Mouse (Mus musculus) CH12.LX (cell line): ENCODE results near the gene Hmcn1. TPM values are rescaled to one million over a fixed set of nuclear protein-coding genes. Genes with fewer than 3 reads are reported as not detected.

Experiments
- DNase-seq: peaks from one replicate; pipeline ENCODE4 v3.0.0-alpha.2; 2013; ENCODE audit errors: extremely low read depth
- H3K27ac ChIP-seq: 2 replicates; pipeline ENCODE4 v1.5.1; 2012; ENCODE audit warnings: low read depth, mild to moderate bottlenecking, control low read depth, moderate library complexity; ENCODE audit not compliant: insufficient read depth
- H3K27me3 ChIP-seq: replicated peaks from 2 replicates; pipeline ENCODE3; 2012; ENCODE audit warnings: inconsistent platforms
- H3K36me3 ChIP-seq, 2 experiments: replicated peaks in 1 of 2; 2 replicates each; pipeline versions ENCODE3 to v1.6.1; 2012; ENCODE audit warnings: inconsistent platforms in 1 of 2, low read length in 1 of 2, mild to moderate bottlenecking in 1 of 2, mixed read lengths in 1 of 2, moderate library complexity in 1 of 2; ENCODE audit not compliant: control insufficient read depth in 1 of 2, insufficient read depth in 1 of 2
- H3K4me1 ChIP-seq, 2 experiments: 2 replicates each; pipeline ENCODE4 v1.6.1; 2012; ENCODE audit warnings: inconsistent platforms in 1 of 2, moderate library complexity in 1 of 2; ENCODE audit not compliant: insufficient read depth in 2 of 2, control insufficient read depth in 1 of 2
- H3K4me2 ChIP-seq: 2 replicates; pipeline ENCODE4 v1.6.1; 2012; ENCODE audit warnings: low read depth, mild to moderate bottlenecking, control low read depth; ENCODE audit not compliant: poor library complexity, insufficient read depth, severe bottlenecking
- H3K4me3 ChIP-seq, 3 experiments: fragments of 150-350 bp in 1 of 3; sonication (generic) in 1 of 3; replicated peaks in 1 of 3; 2 replicates each; pipeline versions ENCODE3 to v1.5.1; 2011 to 2012; ENCODE audit warnings: low read depth in 2 of 3, low read length in 2 of 3, mild to moderate bottlenecking in 2 of 3, moderate library complexity in 2 of 3, control low read depth in 1 of 3, improper control_type of control experiment in 1 of 3, inconsistent platforms in 1 of 3, mixed read lengths in 1 of 3; ENCODE audit not compliant: poor library complexity in 1 of 3
- H3K79me2 ChIP-seq: replicated peaks from 2 replicates; pipeline ENCODE4 v1.6.1; 2012; ENCODE audit warnings: mild to moderate bottlenecking, moderate library complexity; ENCODE audit not compliant: control insufficient read depth, poor library complexity, insufficient read depth, severe bottlenecking; ENCODE audit errors: extremely low read depth
- H3K9ac ChIP-seq: 2 replicates; pipeline ENCODE4 v1.6.1; 2012; ENCODE audit warnings: low read depth, mild to moderate bottlenecking, control low read depth, moderate library complexity; ENCODE audit not compliant: insufficient read depth
- H3K9me3 ChIP-seq: replicated peaks from 2 replicates; pipeline ENCODE3; 2012; ENCODE audit warnings: low read length, inconsistent platforms, mixed read lengths
- BHLHE40 ChIP-seq: IDR thresholded peaks from 2 replicates; pipeline ENCODE4 v1.6.1; 2011; ENCODE audit warnings: mild to moderate bottlenecking, low read depth, low read length, improper control_type of control experiment
- CHD1 ChIP-seq: IDR thresholded peaks from 2 replicates; pipeline ENCODE4 v1.6.1; 2012; ENCODE audit warnings: low read depth, low read length, improper control_type of control experiment, inconsistent platforms
- HCFC1 ChIP-seq: IDR thresholded peaks from 2 replicates; pipeline ENCODE4 v1.6.1; 2012; ENCODE audit warnings: low read depth, mild to moderate bottlenecking, inconsistent platforms, low read length, improper control_type of control experiment
- IRF4 ChIP-seq: IDR thresholded peaks from 2 replicates; pipeline ENCODE4 v1.6.1; 2014; ENCODE audit warnings: low read depth, mild to moderate bottlenecking, inconsistent platforms, low read length, improper control_type of control experiment
- JUN ChIP-seq: IDR thresholded peaks from 2 replicates; pipeline ENCODE4 v1.6.1; 2011; ENCODE audit warnings: low read depth, mild to moderate bottlenecking, low read length, improper control_type of control experiment, moderate library complexity; ENCODE audit not compliant: insufficient read depth
- KAT2A ChIP-seq: IDR thresholded peaks from 2 replicates; pipeline ENCODE4 v1.6.1; 2012; ENCODE audit warnings: low read length, improper control_type of control experiment, inconsistent platforms; ENCODE audit not compliant: insufficient replicate concordance
- MAZ ChIP-seq: IDR thresholded peaks from 2 replicates; pipeline ENCODE4 v1.6.1; 2012; ENCODE audit warnings: low read depth, mild to moderate bottlenecking, inconsistent platforms, low read length, improper control_type of control experiment, moderate library complexity
- MYC ChIP-seq: IDR thresholded peaks from 2 replicates; pipeline ENCODE4 v1.6.1; 2011; ENCODE audit warnings: low read depth, mild to moderate bottlenecking, improper control_type of control experiment, low read length
- PAX5 ChIP-seq: IDR thresholded peaks from 2 replicates; pipeline ENCODE4 v1.6.1; 2012; ENCODE audit warnings: low read length, inconsistent platforms, mixed read lengths
- POLR2AphosphoS2 ChIP-seq: IDR thresholded peaks from 2 replicates; pipeline ENCODE4 v1.6.1; 2011; ENCODE audit warnings: low read depth, low read length, improper control_type of control experiment
- RAD21 ChIP-seq: IDR thresholded peaks from 2 replicates; pipeline ENCODE4 v1.6.1; 2011; ENCODE audit warnings: low read depth, mild to moderate bottlenecking, low read length, improper control_type of control experiment, moderate library complexity
- TBP ChIP-seq: conservative IDR thresholded peaks from 2 replicates; pipeline ENCODE4 v1.6.1; 2011; ENCODE audit warnings: low read depth, low read length, improper control_type of control experiment
- UBTF ChIP-seq: IDR thresholded peaks from 2 replicates; pipeline ENCODE4 v1.6.1; 2012; ENCODE audit warnings: low read depth, mild to moderate bottlenecking, inconsistent platforms, low read length, improper control_type of control experiment, moderate library complexity
- USF2 ChIP-seq: conservative IDR thresholded peaks from 2 replicates; pipeline ENCODE4 v1.6.1; 2011; ENCODE audit warnings: low read depth, low read length, improper control_type of control experiment
- ZC3H11A ChIP-seq: IDR thresholded peaks from 2 replicates; pipeline ENCODE4 v1.6.1; 2012; ENCODE audit warnings: low read depth, mild to moderate bottlenecking, inconsistent platforms, low read length, improper control_type of control experiment
- ZNF384 ChIP-seq: IDR thresholded peaks from 2 replicates; pipeline ENCODE4 v1.6.1; 2012; ENCODE audit warnings: low read depth, low read length, improper control_type of control experiment, inconsistent platforms
- dilution Hi-C: fragments of 300-500 bp; cut with MboI; formaldehyde crosslinking; loops from 2 replicates; pipeline ENCODE4 v1.14.3; 2020; ENCODE audit warnings: low sequenced_read_pairs; ENCODE audit not compliant: extremely low pct_unique_long_range_greater_than_20kb, extremely low pct_ligation_motif_present
- in situ Hi-C: fragments of 300-500 bp; cut with MboI; formaldehyde crosslinking; loops from 3 replicates; pipeline ENCODE4 v1.14.3; 2019; ENCODE audit warnings: low sequenced_read_pairs, low pct_ligation_motif_present, low pct_unique_long_range_greater_than_20kb, mixed read lengths
- polyA plus RNA-seq: library from polyadenylated mRNA; unstranded; fragments of >175 nt; gene quantifications from 2 replicates; pipeline ENCODE4 v1.2.1, GENCODE M21; 2012; ENCODE audit warnings: low read depth; ENCODE audit not compliant: insufficient read length
- total RNA-seq, 2 experiments: library from RNA; depleted of rRNA; stranded (reverse); fragments of 300-350 nt in 1 of 2; fragments of >200 nt in 1 of 2; gene quantifications; 2 replicates each; pipeline ENCODE4 v1.2.3; 2012 to 2014

Hmcn1 gene
- total and polyA plus RNA-seq, 3 experiments = under 0.01 to 0.04 (median 0.01) TPM

DNA sequence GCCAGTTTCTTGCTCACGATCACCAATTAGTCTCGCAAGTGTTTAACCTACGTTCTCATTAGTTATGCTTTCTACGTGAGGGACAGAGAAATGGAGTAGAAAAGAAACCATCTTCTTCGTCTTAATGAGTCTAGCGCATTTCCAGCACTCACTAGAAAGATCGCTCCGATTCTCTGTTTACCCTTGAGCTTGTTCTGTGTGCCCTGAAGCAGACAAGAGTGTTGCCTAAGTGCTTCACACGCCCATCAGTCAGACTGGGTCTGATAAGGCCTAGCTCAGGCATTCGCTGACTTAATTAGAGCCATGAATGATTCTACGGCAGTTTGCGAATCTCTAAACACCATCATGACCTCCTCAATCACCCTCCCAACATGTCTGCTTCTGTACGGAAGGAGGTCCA lies 7.5 kb upstream of the Hmcn1 start:
- H3K4me3 ChIP-seq = no peak overlapping the region
- H3K4me2 ChIP-seq = no peak overlapping the region

GRCm38 (mm10) chr1:150994612-150995011 lies 1.4 kb upstream of the Hmcn1 start:
- no peak overlapping the region for H3K4me3 ChIP-seq
- in situ Hi-C loops (no loop called here), dilution Hi-C loops (no loop called here)
- no peak for DNase-seq
- H3K27me3 ChIP-seq = no peaks in the 10 kb centered on the region
- no peaks in the 10 kb centered on the region for H3K9me3 ChIP-seq
- no peaks in the 10 kb centered on the region for H3K79me2 ChIP-seq
- TF ChIP-seq ZC3H11A (no peak), HCFC1 (no peak), UBTF (no peak)
- no peak overlapping the region for H3K27ac ChIP-seq
- H3K9ac ChIP-seq = no peak overlapping the region
- H3K36me3 ChIP-seq = no peaks in the 10 kb centered on the region
- peaks cover 0 to 15% of the 10 kb centered on the region in 2 experiments; a peak in 2 of 4 replicates for H3K4me1 ChIP-seq
- no peak overlapping the region for H3K4me2 ChIP-seq

More for the DNA sequence above, 7.5 kb upstream of the Hmcn1 start:
- H3K9me3 ChIP-seq = no peaks in the 10 kb centered on the region
- no peaks in the 10 kb centered on the region for H3K79me2 ChIP-seq
- TF ChIP-seq KAT2A (no peak), USF2 (no peak), CHD1 (no peak), HCFC1 (no peak), MAZ (no peak), TBP (no peak), UBTF (no peak), MYC (no peak), IRF4 (no peak), ZNF384 (no peak), POLR2AphosphoS2 (no peak), BHLHE40 (no peak), RAD21 (no peak), PAX5 (no peak), JUN (no peak)
- in situ Hi-C loops (loop anchor here (25.0 kb wide), 1 partner anchor 163 kb away; no protein-coding TSS in a partner anchor), dilution Hi-C loops (no loop called here)
- H3K4me1 ChIP-seq = peaks cover 0 to 7% of the 10 kb centered on the region in 2 experiments; a peak in 2 of 4 replicates
- H3K36me3 ChIP-seq = no peaks in the 10 kb centered on the region
- H3K9ac ChIP-seq = no peak overlapping the region
- DNase-seq = no peak
- no peak overlapping the region for H3K27ac ChIP-seq
- no peaks in the 10 kb centered on the region for H3K27me3 ChIP-seq
